Comparison of ENCODE assay signal across 8 mouse cellular contexts in genomic region chr11:90390817-90391173, GRCm38 (mm10). TPM values are rescaled to one million over a fixed set of nuclear protein-coding genes. Genes with fewer than 3 reads are reported as not detected.
DNase-seq lines count a peak whose midpoint lies in the region; ATAC-seq and TF ChIP-seq lines count a peak whose summit lies in the region.

Gene Hlf (minus strand): TSS chr11:90390895.

- H3K9me3 ChIP-seq in embryonic facial prominence, embryonic 10.5 days: no peaks in the 10 kb centered on the region
- H3K9me3 ChIP-seq in intestine, postnatal 0 days (ENCODE audit: control insufficient read depth): no peaks in the 10 kb centered on the region
- no peaks in the 10 kb centered on the region for H3K9me3 ChIP-seq in midbrain, embryonic 10.5 days (replicated peaks)

- peaks cover 42% of the 10 kb centered on the region for H3K4me1 ChIP-seq in embryonic facial prominence, embryonic 10.5 days
- peaks cover 5% of the 10 kb centered on the region; the same call in 1 of the 2 replicates for H3K4me1 ChIP-seq in intestine, postnatal 0 days (replicated peaks; ENCODE audit: control insufficient read depth, insufficient read depth, low read length)
- peaks cover 46% of the 10 kb centered on the region for H3K4me1 ChIP-seq in midbrain, embryonic 10.5 days

- H3K27me3 ChIP-seq in embryonic facial prominence, embryonic 10.5 days (replicated peaks; ENCODE audit: low read depth, poor library complexity, severe bottlenecking): peaks cover 69% of the 10 kb centered on the region
- H3K27me3 ChIP-seq in intestine, postnatal 0 days (replicated peaks; ENCODE audit: control insufficient read depth, insufficient read depth, low read length): peaks cover 30% of the 10 kb centered on the region
- peaks cover 75% of the 10 kb centered on the region for H3K27me3 ChIP-seq in midbrain, embryonic 10.5 days (ENCODE audit: low read depth, poor library complexity, severe bottlenecking)

- WGBS in embryonic facial prominence, embryonic 10.5 days: under 1% methylated on average over 40 of the region's 40 CpGs
- WGBS in intestine, postnatal 0 days: under 1% methylated on average over 40 of the region's 40 CpGs
- WGBS in midbrain, embryonic 10.5 days: under 1% methylated on average over 40 of the region's 40 CpGs

- H3K27ac ChIP-seq in embryonic facial prominence, embryonic 10.5 days (replicated peaks): no peak within 1 kb of the TSS
- H3K27ac ChIP-seq in intestine, postnatal 0 days (ENCODE audit: low read depth, low read length): no peak within 1 kb of the TSS
- H3K27ac ChIP-seq in midbrain, embryonic 10.5 days (replicated peaks): peak within 1 kb of the TSS; percentile 52; the same call in 1 of the 2 replicates

- peak within 1 kb of the TSS; percentile 31 for H3K9ac ChIP-seq in intestine, postnatal 0 days (ENCODE audit: low read depth, low read length)

- H3K4me3 ChIP-seq in embryonic facial prominence, embryonic 10.5 days: peak within 1 kb of the TSS; percentile 61
- peak within 1 kb of the TSS; percentile 48 for H3K4me3 ChIP-seq in intestine, postnatal 0 days (ENCODE audit: low read depth, low read length)
- peak within 1 kb of the TSS; percentile 60 for H3K4me3 ChIP-seq in midbrain, embryonic 10.5 days

- H3K36me3 ChIP-seq in embryonic facial prominence, embryonic 10.5 days (replicated peaks): no peaks in the 10 kb centered on the region
- H3K36me3 ChIP-seq in intestine, postnatal 0 days (ENCODE audit: control insufficient read depth, insufficient read depth): no peaks in the 10 kb centered on the region
- H3K36me3 ChIP-seq in midbrain, embryonic 10.5 days: no peaks in the 10 kb centered on the region

- peak; percentile 93 for DNase-seq in adrenal gland, postnatal 14 days
- peak; percentile 94 for DNase-seq in embryonic facial prominence, embryonic 10.5 days (ENCODE audit: low spot score)
- peak; percentile 93 to 96 for DNase-seq in left cerebral cortex, postnatal 36 days (ENCODE audit: low spot score in 2 of 2)
- peak; percentile 91 for DNase-seq in midbrain, embryonic 10.5 days (ENCODE audit: low spot score)
- peak; percentile 90 to 91 for DNase-seq in right cerebral cortex, postnatal 36 days (ENCODE audit: low spot score in 2 of 2)
- DNase-seq in urinary bladder, postnatal 4 days (ENCODE audit: low spot score in 2 of 2): peak; percentile 84 to 87

- H3K4me2 ChIP-seq in intestine, postnatal 0 days (replicated peaks; ENCODE audit: low read depth): peak within 1 kb of the TSS; percentile 87

- intact Hi-C loops in left cerebral cortex, postnatal 36 days (cut with DNase I): loop anchor here (1.0 to 2.0 kb wide), 2 partner anchors 28 to 228 kb away; no protein-coding TSS in a partner anchor

- ATAC-seq in granulocyte monocyte progenitor cell, adult 5-6 weeks (replicated peaks; ENCODE audit: poor library complexity, severe bottlenecking): peak; percentile 75
- ATAC-seq in intestine, postnatal 0 days: peak; percentile 94

- TF ChIP-seq CTCF in intestine, postnatal 0 days (IDR thresholded peaks at IDR 0.05; ENCODE audit: low read depth): peak; percentile 28; the same call in 1 of the 2 replicates

RNA-seq across cellular contexts. Expression of gene Hlf, which starts in this region (rescaled TPM):
- total RNA-seq in adrenal gland, postnatal 14 days (2021): 28.2 and 29.1 TPM in 2 replicates
- 0.93 and 1.2 TPM in 2 replicates for polyA plus RNA-seq in embryonic facial prominence, embryonic 10.5 days (2016; fragmentation: Nextera tagmentation; extraction: Ambion mirVana)
- 10.2 and 11.0 TPM in 2 replicates for total RNA-seq in granulocyte monocyte progenitor cell, adult 5-6 weeks (2014; fragmentation: Nextera tagmentation)
- total RNA-seq in granulocyte monocyte progenitor cell, adult 5-6 weeks (2017): 2.3 and 2.5 TPM in 2 replicates
- 0.81 and 1.0 TPM in 2 replicates for polyA plus RNA-seq in intestine, postnatal 0 days (2015; fragmentation: Nextera tagmentation; extraction: Ambion mirVana)
- 100 to 1,000 TPM; 134 to 138 TPM for total RNA-seq in left cerebral cortex, postnatal 36 days (2021)
- polyA plus RNA-seq in midbrain, embryonic 10.5 days (2016; fragmentation: Nextera tagmentation; extraction: Ambion mirVana): 1.5 and 3.3 TPM in 2 replicates
